Mouse (Mus musculus): ENCODE data around the gene Rbbp8nl.
"Not testable (repeated sequence)": the region's sequence is repeated elsewhere in the genome, so short reads cannot be mapped to it uniquely, and the experiment has no call there.

The Rbbp8nl gene

DNA sequence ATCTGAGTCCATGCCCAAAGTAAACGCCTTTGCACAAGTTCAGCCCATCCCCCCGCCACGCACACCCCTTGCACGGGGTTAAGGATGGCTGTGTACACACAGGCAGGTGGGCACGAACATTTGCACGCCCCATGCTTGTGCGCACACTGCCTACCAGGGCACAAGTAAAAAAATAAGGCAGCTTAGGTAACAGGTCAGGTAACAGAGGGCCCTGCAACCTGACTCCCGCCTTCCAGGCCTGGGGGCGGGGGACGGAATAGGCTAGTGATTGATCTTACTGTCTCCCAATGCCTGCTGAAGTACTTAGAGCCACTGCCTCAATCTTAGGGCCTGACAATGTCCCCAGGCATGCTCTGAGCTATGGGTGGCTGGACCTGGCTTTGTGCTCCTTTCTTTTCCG, 713 bp downstream of the Rbbp8nl start:
- DNase-seq (ENCODE audit: low read depth, low spot score), result no peak

DNA sequence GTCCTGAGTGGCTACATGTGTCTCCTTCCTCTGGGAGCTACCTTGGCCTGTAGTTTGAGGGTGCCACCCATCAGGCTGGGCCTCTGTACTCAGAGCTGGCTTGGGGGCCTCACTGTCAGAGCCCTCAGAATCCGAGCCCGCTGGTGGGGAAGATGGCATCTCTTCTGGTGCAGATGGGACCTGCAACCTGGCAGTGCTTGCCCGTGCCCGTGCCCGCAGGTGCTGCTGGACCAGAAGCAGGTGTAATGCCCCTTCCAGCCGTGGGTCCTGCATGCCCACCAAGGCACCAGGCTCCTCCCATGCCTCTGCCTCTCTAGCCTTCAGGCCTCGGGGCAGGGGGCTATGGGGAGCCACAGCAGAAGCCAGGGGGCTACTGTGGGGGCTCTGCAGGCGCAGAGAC, 10.4 kb downstream of the Rbbp8nl start:
- DNase-seq (ENCODE audit: low read depth, low spot score), result no peak

DNA sequence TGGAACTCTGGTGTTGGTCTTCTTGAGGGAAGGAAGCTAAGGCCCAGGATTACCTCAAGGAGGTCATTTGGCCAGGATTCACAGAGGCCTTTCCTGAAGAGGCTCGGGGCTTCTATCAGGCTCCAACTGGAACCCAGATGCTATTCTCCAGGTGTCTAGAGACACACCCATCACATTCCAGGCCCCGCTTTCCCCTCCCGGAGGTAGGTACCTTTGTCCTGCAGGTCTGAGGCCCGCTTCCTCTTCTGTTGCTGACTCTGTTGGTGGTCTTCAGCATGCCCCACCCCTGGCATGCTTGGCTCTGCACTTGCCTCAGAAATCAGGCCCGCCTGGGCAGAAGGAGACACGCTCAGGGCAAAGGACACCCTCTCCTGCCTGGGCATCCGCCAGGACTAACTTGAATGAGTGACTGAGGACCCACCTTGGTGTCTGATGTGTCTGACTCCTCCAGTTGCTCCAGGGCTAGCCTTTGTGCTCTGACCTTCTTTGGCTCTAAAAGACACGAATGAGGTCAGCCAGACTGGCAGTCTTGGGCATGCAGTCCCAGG, 11.8 kb downstream of the Rbbp8nl start:
- no peak for DNase-seq (ENCODE audit: low read depth, low spot score)

DNA sequence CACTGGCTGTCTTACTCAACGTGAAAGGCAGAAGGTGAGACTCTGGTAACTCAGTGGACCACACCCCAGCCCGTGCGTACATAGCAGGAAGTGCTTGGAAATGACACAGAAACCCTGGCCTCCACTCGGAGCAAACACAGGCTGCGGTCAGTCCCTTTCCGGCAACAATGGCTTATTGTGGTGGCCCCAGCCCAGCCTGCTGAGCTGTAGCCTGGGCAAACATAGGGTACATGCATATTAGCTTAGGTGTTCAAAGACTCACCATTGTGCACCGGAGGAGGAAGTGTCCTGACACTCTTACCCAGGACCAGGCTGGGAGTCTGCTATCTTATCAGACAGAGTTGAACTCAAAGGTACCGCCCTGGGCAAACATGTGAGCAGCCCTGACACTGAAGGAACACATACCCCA, 12.8 kb downstream of the Rbbp8nl start:
- DNase-seq (ENCODE audit: low read depth, low spot score), result no peak

DNA sequence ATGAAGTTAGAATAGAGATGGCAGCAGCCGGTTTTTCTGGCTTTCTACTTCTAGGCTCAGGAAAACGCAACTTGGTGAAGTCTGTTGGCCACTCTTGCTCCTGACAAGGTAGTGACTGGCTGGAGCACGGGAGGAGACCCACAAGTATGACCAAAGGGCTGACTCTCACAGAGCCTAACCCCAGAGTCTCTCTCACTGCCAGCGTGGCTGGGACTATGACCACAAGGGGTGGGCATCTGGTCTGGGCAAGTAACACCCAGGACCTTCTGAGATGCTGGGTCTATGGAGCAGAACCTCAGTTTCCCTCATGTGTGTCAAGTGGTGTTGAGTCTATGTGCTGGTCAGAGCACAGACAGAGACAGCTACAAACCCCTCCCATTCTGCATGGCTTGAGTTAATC, 13.3 kb downstream of the Rbbp8nl start:
- no peak for DNase-seq (ENCODE audit: low read depth, low spot score)

- DNase-seq (ENCODE audit: low read depth, low spot score), result no peak
Observed at GRCm38 (mm10) chr2:180275836-180276235, 13.8 kb downstream of the Rbbp8nl start.

DNA sequence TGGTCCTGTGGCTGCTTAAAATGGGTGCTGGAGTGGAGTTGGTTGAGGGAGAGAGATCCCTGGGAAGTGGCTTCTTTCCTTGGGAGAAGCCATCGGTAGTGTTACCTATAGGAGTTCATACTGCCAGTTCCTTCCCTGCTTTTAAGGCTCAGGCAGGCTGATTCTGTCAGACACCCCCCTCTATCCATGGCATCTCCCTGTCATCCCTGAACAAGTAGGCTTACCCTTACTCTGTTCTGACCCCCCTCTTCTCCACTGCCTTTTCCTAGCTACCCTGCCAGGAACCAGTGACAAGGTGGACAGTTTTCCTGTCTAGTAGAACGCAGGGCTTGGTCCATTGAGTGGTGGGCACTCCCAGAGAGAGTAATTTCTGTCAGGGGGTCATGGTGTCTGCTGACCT, 15.2 kb downstream of the Rbbp8nl start:
- no peak for DNase-seq (ENCODE audit: low read depth, low spot score)

- DNase-seq (ENCODE audit: low read depth, low spot score), result peak; percentile 94
Observed at GRCm38 (mm10) chr2:180273394-180274244, 16.1 kb downstream of the Rbbp8nl start, which contains the start of gene Cables2. Gene Cables2 (minus strand): TSS chr2:180273496.

GRCm38 (mm10) chr2:180272884-180273321, 16.8 kb downstream of the Rbbp8nl start:
- DNase-seq (ENCODE audit: low read depth, low spot score), result no peak

- DNase-seq (ENCODE audit: low read depth, low spot score), result no peak
Observed at GRCm38 (mm10) chr2:180271804-180272395, 17.8 kb downstream of the Rbbp8nl start.

GRCm38 (mm10) chr2:180270537-180271255, 19.0 kb downstream of the Rbbp8nl start:
- no peak for DNase-seq (ENCODE audit: low read depth, low spot score)

DNA sequence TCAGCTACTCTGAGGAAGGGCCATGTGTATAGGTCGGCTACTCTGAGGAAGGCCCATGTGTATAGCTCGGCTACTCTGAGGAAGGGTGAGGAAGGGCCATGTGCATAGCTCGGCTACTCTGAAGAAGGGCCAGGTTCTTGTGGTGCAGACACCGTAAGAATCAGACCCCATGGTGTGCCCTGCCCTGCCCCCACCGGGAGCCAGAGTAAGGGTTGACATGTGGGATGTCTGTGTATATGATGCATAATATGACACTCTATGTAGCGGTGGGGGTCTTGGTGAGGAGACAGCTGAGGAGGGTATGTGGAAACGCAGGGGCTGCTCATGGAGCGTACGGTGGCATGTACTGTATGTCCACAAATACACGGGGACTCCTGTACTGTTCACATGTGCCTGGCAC, 20.4 kb downstream of the Rbbp8nl start:
- no peak for DNase-seq (ENCODE audit: low read depth, low spot score)

- no peak for DNase-seq (ENCODE audit: low read depth, low spot score)
Observed at GRCm38 (mm10) chr2:180267955-180268354, 21.7 kb downstream of the Rbbp8nl start.

- no peak for DNase-seq (ENCODE audit: low read depth, low spot score)
Observed at GRCm38 (mm10) chr2:180262891-180263290, 26.8 kb downstream of the Rbbp8nl start.

DNA sequence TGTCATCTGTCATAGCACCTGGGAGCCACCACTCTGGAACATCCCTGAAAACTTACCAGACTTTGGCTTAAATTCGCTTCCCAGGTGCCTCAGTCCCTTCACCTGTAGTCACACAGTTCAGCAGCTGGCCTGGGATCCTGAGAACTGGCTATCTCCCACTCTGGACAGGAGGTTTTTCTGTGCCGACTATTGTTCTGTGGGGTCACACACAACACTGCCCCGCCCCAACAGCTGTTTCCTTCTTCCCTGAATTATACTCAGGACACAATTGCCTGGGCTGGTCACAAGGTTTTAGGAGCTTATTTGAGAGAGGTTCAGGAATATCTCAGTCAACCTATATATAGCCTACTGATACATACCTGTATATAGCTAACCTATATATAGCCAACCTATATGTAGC, 27.2 kb downstream of the Rbbp8nl start:
- no peak for DNase-seq (ENCODE audit: low read depth, low spot score)

DNA sequence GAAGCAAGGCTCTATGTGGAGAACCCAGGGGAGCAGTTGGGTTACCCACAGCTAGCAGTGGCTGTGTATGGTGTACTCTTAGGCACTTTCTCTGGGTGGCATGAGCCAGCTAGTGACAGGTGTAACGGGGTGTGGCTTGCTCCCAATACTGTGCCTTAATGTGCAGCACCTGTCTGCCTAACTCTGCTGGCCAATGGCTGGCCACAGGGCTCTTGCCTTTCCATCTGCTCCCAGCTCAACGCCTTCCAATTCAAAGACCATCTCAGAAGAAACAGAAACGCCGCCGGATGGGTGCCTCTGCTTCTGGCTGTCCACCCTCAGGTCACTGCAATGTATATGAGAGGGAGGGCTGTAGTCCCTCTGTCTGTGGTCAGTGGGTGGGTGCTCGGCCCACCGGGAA, 27.8 kb downstream of the Rbbp8nl start:
- no peak for DNase-seq (ENCODE audit: low read depth, low spot score)

- DNase-seq (ENCODE audit: low read depth, low spot score), result no peak
Observed at GRCm38 (mm10) chr2:180260610-180261480, 28.8 kb downstream of the Rbbp8nl start.

- DNase-seq (ENCODE audit: low read depth, low spot score), result not testable (repeated sequence)
Observed at GRCm38 (mm10) chr2:180259826-180260609, 29.7 kb downstream of the Rbbp8nl start.

GRCm38 (mm10) chr2:180258951-180259484, 30.7 kb downstream of the Rbbp8nl start:
- not testable (repeated sequence) for DNase-seq (ENCODE audit: low read depth, low spot score)
